Mouse (Mus musculus) megakaryocyte, embryonic 14.5 days (primary cell): ENCODE data around the gene Phf3. TPM values are rescaled to one million over a fixed set of nuclear protein-coding genes. Genes with fewer than 3 reads are reported as not detected.

Source experiments
- H3K27me3 ChIP-seq: replicated peaks from 2 replicates; pipeline ENCODE3; 2012; ENCODE audit warnings: inconsistent platforms
- H3K36me3 ChIP-seq: replicated peaks from 2 replicates; pipeline ENCODE3; 2012; ENCODE audit warnings: low read length, inconsistent platforms, mixed read lengths
- H3K4me1 ChIP-seq: 2 replicates; pipeline ENCODE4 v1.6.1; 2012; ENCODE audit warnings: inconsistent platforms
- H3K4me3 ChIP-seq: replicated peaks from 2 replicates; pipeline ENCODE3; 2012; ENCODE audit warnings: moderate library complexity, mild to moderate bottlenecking, inconsistent platforms
- H3K9me3 ChIP-seq: 2 replicates; pipeline ENCODE4 v1.6.1; 2012; ENCODE audit warnings: inconsistent platforms
- FLI1 ChIP-seq: IDR thresholded peaks from 2 replicates; pipeline ENCODE4 v1.6.1; 2012; ENCODE audit warnings: low read length, inconsistent platforms, mixed read lengths
- GATA1 ChIP-seq: IDR thresholded peaks from 3 replicates; pipeline ENCODE4 v1.6.1; 2012; ENCODE audit warnings: mixed read lengths, low read length, inconsistent platforms, borderline replicate concordance
- polyA plus RNA-seq: library from polyadenylated mRNA; stranded (reverse); fragments of >175 nt; gene quantifications from 2 replicates; pipeline ENCODE4 v1.2.3, GENCODE M21; 2012; ENCODE audit warnings: low replicate concordance; ENCODE audit not compliant: insufficient read depth

Phf3 gene
- polyA plus RNA-seq, 1 experiment = 10.6 TPM

- Histone ChIP-seq H3K4me1 (peaks cover 18% of the 10 kb centered on the region), H3K27me3 (no peaks in the 10 kb centered on the region), H3K9me3 (no peaks in the 10 kb centered on the region), H3K36me3 (peaks cover 71% of the 10 kb centered on the region), H3K4me3 (no peak overlapping the region)
- TF ChIP-seq GATA1 = no peak
- no peak for TF ChIP-seq FLI1
Measured at GRCm38 (mm10) chr1:30835512-30835911, 38.2 kb downstream of the Phf3 start.

- peaks cover 83% of the 10 kb centered on the region for H3K36me3 ChIP-seq
Measured at GRCm38 (mm10) chr1:30832778-30833177, 40.9 kb downstream of the Phf3 start.

GRCm38 (mm10) chr1:30819414-30819813, 54.3 kb downstream of the Phf3 start:
- Histone ChIP-seq H3K4me1 (peaks cover 7% of the 10 kb centered on the region), H3K36me3 (peaks cover 75% of the 10 kb centered on the region), H3K9me3 (no peaks in the 10 kb centered on the region), H3K27me3 (no peaks in the 10 kb centered on the region), H3K4me3 (no peak overlapping the region)
- no peak for TF ChIP-seq FLI1
- no peak for TF ChIP-seq GATA1

More at GRCm38 (mm10) chr1:30832778-30833177, 40.9 kb downstream of the Phf3 start:
- H3K4me3 ChIP-seq = no peak overlapping the region
- TF ChIP-seq FLI1 (no peak), GATA1 (no peak)
- H3K4me1 ChIP-seq = peaks cover 13% of the 10 kb centered on the region
- no peaks in the 10 kb centered on the region for H3K9me3 ChIP-seq
- H3K27me3 ChIP-seq = no peaks in the 10 kb centered on the region

GRCm38 (mm10) chr1:30815609-30816008, 58.1 kb downstream of the Phf3 start:
- Histone ChIP-seq H3K4me1 (peaks cover 9% of the 10 kb centered on the region), H3K36me3 (peaks cover 83% of the 10 kb centered on the region), H3K4me3 (no peak overlapping the region), H3K27me3 (no peaks in the 10 kb centered on the region), H3K9me3 (no peaks in the 10 kb centered on the region)
- TF ChIP-seq GATA1 (no peak), FLI1 (no peak)

- Histone ChIP-seq H3K4me1 (peaks cover 15% of the 10 kb centered on the region), H3K4me3 (no peak overlapping the region), H3K36me3 (peaks cover 84% of the 10 kb centered on the region), H3K9me3 (no peaks in the 10 kb centered on the region), H3K27me3 (no peaks in the 10 kb centered on the region)
- no peak for TF ChIP-seq FLI1
- TF ChIP-seq GATA1 = no peak
Measured at GRCm38 (mm10) chr1:30814987-30815386, 58.7 kb downstream of the Phf3 start.

GRCm38 (mm10) chr1:30808101-30808699, 65.5 kb downstream of the Phf3 start:
- Histone ChIP-seq H3K27me3 (no peaks in the 10 kb centered on the region), H3K36me3 (peaks cover 95% of the 10 kb centered on the region), H3K4me1 (peaks cover 10% of the 10 kb centered on the region; the same call in 1 of the 2 replicates), H3K9me3 (no peaks in the 10 kb centered on the region), H3K4me3 (no peak overlapping the region)
- TF ChIP-seq FLI1 (no peak), GATA1 (no peak)

- peaks cover 10% of the 10 kb centered on the region; the same call in 1 of the 2 replicates for H3K4me1 ChIP-seq
- H3K27me3 ChIP-seq = no peaks in the 10 kb centered on the region
- TF ChIP-seq FLI1 (no peak), GATA1 (no peak)
- no peak overlapping the region for H3K4me3 ChIP-seq
- peaks cover 90% of the 10 kb centered on the region for H3K36me3 ChIP-seq
- H3K9me3 ChIP-seq = no peaks in the 10 kb centered on the region
Measured at GRCm38 (mm10) chr1:30805688-30806285, 67.9 kb downstream of the Phf3 start.

GRCm38 (mm10) chr1:30804919-30805318, 68.8 kb downstream of the Phf3 start:
- H3K36me3 ChIP-seq = peaks cover 81% of the 10 kb centered on the region
- H3K4me1 ChIP-seq = peaks cover 1% of the 10 kb centered on the region; the same call in 1 of the 2 replicates
- no peaks in the 10 kb centered on the region for H3K9me3 ChIP-seq
- no peak overlapping the region for H3K4me3 ChIP-seq
- H3K27me3 ChIP-seq = no peaks in the 10 kb centered on the region
- TF ChIP-seq GATA1 (no peak), FLI1 (no peak)

GRCm38 (mm10) chr1:30801911-30802310, 71.8 kb downstream of the Phf3 start:
- peaks cover 51% of the 10 kb centered on the region for H3K36me3 ChIP-seq
- H3K9me3 ChIP-seq = no peaks in the 10 kb centered on the region
- TF ChIP-seq GATA1 (no peak), FLI1 (no peak)
- H3K4me1 ChIP-seq = no peaks in the 10 kb centered on the region; the same call in 1 of the 2 replicates
- H3K4me3 ChIP-seq = no peak overlapping the region
- no peaks in the 10 kb centered on the region for H3K27me3 ChIP-seq

GRCm38 (mm10) chr1:30799277-30799834, 74.4 kb downstream of the Phf3 start:
- no peak for TF ChIP-seq FLI1
- no peak for TF ChIP-seq GATA1
- Histone ChIP-seq H3K4me3 (no peak overlapping the region), H3K4me1 (no peaks in the 10 kb centered on the region; the same call in 1 of the 2 replicates), H3K36me3 (peaks cover 29% of the 10 kb centered on the region), H3K27me3 (no peaks in the 10 kb centered on the region), H3K9me3 (no peaks in the 10 kb centered on the region)
